Mouse (Mus musculus) C3H10T1/2 (cell line): ENCODE measurements around the gene Dnmt3a. TPM values are rescaled to one million over a fixed set of nuclear protein-coding genes. Genes with fewer than 3 reads are reported as not detected.

Experiments
- polyA plus RNA-seq, 2 experiments: library from polyadenylated mRNA; unstranded; fragments of >200 nt; fragmentation: generic; extraction: Trizol; gene quantifications; one replicate each; pipeline ENCODE4 v1.2.1; 2012; ENCODE audit warnings: missing spikeins in 2 of 2

The Dnmt3a gene
- polyA plus RNA-seq, result 1 to 10 TPM in 1 of 2 experiments, under 1 TPM in 1; 0.63 to 7.1 TPM

DNA sequence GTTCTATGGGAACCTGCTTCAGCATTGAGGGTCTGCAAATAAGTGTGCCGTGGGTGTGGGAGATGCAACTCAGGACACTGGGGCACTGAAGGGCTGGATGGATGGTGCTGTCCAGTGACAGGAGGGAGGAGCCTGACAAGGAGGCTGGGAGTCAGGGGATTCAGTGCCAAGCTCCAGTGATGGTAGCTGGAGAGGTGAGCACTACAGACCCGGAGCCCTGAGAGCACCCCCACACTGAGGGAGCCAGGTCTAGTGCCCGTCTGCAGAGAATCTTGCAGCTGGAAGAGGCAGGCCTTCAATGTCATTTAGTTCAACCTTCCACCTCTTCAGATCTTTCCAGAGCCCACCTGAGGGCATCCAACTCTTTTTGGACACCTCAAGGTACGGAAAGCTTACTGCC, at the start of gene Dnmt3a:
Dnmt3a (plus strand) TSS at position 156 of the 400 bp plus-strand sequence.

DNA sequence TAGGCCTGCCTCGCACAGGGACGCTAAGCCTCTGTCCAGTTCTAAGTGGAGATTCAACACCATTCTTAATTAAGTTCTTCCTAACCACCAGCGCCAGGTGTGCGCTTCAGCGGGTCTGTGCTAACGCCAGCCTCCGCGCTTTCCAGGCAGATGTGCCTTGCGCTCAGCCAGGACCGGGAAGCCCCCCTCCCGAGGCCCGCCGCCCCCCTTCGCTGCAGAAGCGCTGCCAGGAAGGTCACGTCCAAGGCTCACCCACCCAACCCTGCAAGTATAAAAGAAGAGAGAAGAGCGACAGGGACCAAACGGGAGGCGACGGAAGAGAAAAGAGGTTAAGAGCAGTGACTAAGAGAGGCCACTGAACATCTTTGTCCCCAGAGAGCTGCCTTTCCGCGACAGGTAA, 148.8 kb downstream of the Dnmt3a start, which contains the start of gene Pomc:
Pomc (plus strand) TSS at position 301 of the 400 bp plus-strand sequence.

Other genes starting within 250 kb of the Dnmt3a start
- 10 to 100 TPM; 23.9 to 28.8 TPM for gene Dtnb, start 233.6 kb upstream of the Dnmt3a start, polyA plus RNA-seq
- gene Pomc, start 148.9 kb downstream of the Dnmt3a start, polyA plus RNA-seq, result not detected
- gene Efr3b, start 232.9 kb downstream of the Dnmt3a start, polyA plus RNA-seq, result under 1 TPM; 0.04 to 0.05 TPM